Mouse (Mus musculus): ENCODE results near the gene Etnk2.

DNA sequence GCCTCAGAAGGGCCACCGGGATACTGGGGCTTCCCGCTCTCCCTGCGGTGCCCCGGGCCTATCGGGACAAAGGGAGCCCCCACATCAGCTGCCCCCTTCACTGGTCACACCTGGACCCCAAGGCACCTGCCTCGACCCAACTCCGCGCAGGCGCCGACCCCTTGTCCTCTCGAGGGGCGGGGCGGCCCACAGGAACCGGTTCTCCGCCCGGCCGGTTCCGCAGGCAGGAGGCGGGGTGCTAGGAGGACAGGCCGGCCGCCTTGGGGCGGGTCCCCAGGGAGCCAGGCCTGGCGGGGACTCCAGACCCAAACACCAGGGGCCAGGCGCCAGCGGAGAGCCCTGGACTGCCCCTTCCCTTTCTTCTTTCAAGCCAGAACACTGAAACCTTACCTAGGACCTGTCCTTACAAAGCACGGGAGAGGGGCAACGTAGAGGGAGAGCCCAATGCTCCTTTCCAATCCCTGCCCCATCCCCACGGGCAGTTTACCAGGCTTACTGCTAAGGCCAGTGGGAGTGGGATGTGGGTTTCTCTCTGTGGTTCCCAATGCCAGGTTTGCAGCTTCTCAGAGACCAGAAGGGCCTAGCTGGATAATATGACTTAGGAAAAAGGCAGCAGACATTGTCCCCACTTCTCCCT lies 54.9 kb downstream of the Etnk2 start:
- no peak for TF ChIP-seq CTCF (IDR thresholded peaks at IDR 0.05; ENCODE audit: borderline replicate concordance, insufficient read depth, low read depth, low read length)
- no peak for TF ChIP-seq POLR2A (IDR thresholded peaks at IDR 0.05; ENCODE audit: borderline replicate concordance, insufficient read depth, low read length)

Data from cerebellum, adult 2 months (tissue).